Mouse (Mus musculus): Measurements from ENCODE around the gene Agxt. TPM values are rescaled to one million over a fixed set of nuclear protein-coding genes. Genes with fewer than 3 reads are reported as not detected.
A peak's percentile ranks its signal among the peaks of the same experiment; 100 is the strongest.

Gene Agxt
- polyA plus RNA-seq, 1 experiment from 2014 or later, result not detected

DNA sequence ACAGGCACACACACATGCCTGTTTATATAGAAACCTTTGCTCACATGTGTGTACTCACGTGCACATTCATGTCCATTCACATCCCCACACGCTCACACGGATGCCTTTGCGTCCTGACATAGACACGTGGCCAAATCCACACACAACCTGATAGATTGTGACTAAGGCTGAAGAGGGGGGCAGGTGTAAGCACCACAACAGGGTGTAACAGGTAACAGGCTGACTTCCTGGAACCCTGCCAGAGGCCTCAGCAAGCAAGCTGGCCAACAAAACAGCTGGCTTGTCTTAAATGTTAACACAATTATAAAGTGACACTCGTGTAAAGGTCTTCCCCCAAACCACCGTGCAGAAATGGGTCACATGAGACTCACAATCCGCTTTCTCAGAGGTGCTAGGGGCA is 23.9 kb downstream of the Agxt start:
- H3K27ac ChIP-seq, result no peak overlapping the region
- no peak overlapping the region for H3K9ac ChIP-seq
- H3K36me3 ChIP-seq, result no peaks in the 10 kb centered on the region
- no peak overlapping the region for H3K4me2 ChIP-seq
- no peaks in the 10 kb centered on the region for H3K4me1 ChIP-seq (replicated peaks)
- 90% methylated on average over 8 of the region's 8 CpGs for WGBS
- H3K4me3 ChIP-seq, result no peak overlapping the region
- no peaks in the 10 kb centered on the region; the same call in 1 of the 2 replicates for H3K27me3 ChIP-seq
- no peak for ATAC-seq (ENCODE audit: low FRiP score)
- H3K9me3 ChIP-seq, result no peaks in the 10 kb centered on the region

DNA sequence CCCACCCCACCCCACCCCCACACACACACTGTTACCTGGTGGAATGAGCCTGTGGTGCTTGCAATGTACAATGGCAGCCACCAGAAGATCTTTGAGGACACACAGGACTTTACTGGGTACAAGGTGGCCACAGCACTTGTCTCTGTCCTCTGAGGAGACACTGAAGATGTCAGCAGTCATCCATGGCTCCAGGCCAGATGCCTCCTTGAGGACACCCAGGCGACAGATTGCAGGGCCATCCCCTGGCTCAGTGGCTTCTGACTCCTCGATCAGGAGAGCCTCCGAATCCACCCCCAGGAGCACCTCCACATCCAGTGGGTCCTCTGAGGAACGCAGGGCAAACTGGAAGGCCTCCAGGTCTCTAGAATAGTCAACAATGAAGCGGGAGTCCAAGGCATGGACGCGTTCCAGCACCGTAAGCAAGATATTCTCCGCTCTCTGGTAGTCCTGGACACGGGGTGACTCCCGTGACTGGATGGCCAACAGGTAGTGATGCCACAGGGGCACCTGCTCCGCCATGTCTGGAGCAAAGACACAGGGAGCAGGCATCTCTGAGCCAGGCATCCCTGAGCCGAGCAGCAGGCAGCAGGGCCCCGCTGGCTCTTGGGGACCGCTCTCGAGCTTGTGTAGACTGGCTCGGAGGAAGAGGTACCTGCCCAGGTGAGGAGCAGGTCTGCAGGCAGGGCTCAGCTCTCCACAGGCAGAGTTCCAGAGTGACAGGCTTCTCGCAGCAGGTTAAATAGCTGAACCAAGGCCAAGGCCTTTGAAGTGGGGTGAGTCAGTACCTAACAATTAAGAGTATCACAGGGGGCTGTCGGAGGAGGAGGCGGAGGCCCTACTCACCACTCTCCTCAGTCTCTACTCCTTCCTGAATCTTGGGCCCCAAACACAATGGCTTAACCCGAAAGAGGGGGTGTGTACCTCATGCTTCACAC is 24.8 kb downstream of the Agxt start:
- Histone ChIP-seq H3K27me3 (no peaks in the 10 kb centered on the region), H3K36me3 (no peaks in the 10 kb centered on the region), H3K4me1 (replicated peaks) (no peaks in the 10 kb centered on the region), H3K4me2 (no peak overlapping the region), H3K9ac (no peak overlapping the region), H3K4me3 (no peak overlapping the region), H3K27ac (no peak overlapping the region), H3K9me3 (no peaks in the 10 kb centered on the region)
- 86% methylated on average over 21 of the region's 21 CpGs for WGBS
- no peak for ATAC-seq (ENCODE audit: low FRiP score)

DNA sequence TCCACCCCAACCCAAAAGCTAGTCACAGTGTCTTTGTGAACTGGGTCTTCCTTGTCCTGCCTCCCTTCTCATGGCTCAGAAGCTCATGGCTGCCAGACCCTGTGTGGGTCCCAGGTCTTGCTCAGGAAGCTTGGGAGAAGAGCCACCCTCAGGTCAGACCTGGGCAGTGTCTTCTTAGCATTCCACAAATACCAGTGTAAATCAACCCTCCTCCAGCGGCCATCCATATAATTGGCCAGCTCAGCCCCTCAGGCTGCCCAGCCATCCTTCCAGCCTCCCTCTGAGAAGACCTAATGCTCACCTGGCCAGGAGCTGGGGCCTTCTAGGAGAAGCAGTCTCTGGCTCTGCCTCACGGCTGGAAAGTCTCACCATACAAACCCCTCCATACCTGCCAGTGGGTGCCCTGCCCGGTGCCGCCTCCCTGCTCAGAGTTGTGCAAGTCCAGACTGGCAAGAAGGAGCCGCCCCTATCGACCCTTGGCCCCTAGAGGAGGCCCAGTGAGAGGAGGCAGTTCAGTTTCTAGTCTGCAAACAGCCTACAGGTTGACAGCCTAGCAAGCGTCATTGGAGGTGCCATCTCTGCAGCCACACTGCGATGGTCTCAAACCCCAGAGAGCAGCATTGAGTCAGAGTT is 25.6 kb downstream of the Agxt start, which contains the start of gene 2310007B03Rik:
Gene 2310007B03Rik (minus strand): TSS at position 448 of the 633 bp plus-strand sequence.
- H3K4me3 ChIP-seq, result no peak within 1 kb of the TSS
- H3K9me3 ChIP-seq, result no peaks in the 10 kb centered on the region
- H3K9ac ChIP-seq, result no peak within 1 kb of the TSS
- H3K27ac ChIP-seq, result no peak within 1 kb of the TSS
- no peaks in the 10 kb centered on the region for H3K27me3 ChIP-seq
- no peaks in the 10 kb centered on the region for H3K4me1 ChIP-seq (replicated peaks)
- 78% methylated on average over 8 of the region's 8 CpGs for WGBS
- no peak for ATAC-seq (ENCODE audit: low FRiP score)
- no peaks in the 10 kb centered on the region for H3K36me3 ChIP-seq
- no peak within 1 kb of the TSS for H3K4me2 ChIP-seq

DNA sequence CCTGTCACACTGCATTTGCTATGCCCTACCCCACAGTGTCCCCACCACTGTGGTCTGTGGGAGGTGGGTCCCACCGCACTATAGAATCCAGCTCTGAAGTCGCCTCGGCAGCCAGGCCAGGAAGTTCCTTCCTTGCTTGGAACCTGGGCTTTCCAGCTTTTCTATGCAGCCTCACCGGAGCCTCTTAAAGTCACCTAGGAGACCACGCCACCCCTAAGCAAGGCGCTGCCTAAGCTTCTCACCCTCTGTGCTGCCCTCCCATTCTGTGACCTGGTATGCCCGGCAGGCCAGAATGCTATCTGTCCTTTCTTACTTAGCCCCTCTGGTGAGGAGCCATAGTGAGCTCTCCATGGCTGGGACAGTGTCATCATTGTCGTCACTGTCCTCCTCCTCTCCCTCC is 26.3 kb downstream of the Agxt start:
- Histone ChIP-seq H3K9ac (no peak overlapping the region), H3K36me3 (no peaks in the 10 kb centered on the region), H3K27me3 (no peaks in the 10 kb centered on the region), H3K4me1 (replicated peaks) (no peaks in the 10 kb centered on the region), H3K27ac (no peak overlapping the region), H3K4me3 (no peak overlapping the region), H3K9me3 (no peaks in the 10 kb centered on the region), H3K4me2 (no peak overlapping the region)
- ATAC-seq (ENCODE audit: low FRiP score), result no peak
- 72% methylated on average over 8 of the region's 8 CpGs for WGBS

DNA sequence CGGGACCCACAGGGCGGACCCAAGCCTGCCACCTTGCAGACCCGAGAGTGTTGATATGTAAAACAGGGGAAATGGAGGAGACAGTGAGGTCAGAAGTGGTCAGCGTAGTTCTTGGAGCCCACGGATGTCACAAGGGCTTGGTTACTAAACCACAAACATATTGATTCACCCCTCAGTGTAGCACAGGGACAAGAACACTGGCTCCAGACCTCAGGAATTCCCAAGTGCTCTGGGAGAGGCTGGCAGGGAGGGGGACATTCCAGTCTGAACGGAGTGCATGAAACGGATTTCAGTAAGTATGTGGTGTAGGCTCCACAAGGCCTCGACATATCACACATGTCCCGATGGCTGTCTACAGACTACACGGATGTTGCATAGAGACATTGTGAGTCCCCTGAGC is 26.9 kb downstream of the Agxt start:
- Histone ChIP-seq H3K36me3 (no peaks in the 10 kb centered on the region), H3K4me3 (no peak overlapping the region), H3K9ac (no peak overlapping the region), H3K4me1 (replicated peaks) (no peaks in the 10 kb centered on the region), H3K4me2 (no peak overlapping the region), H3K9me3 (no peaks in the 10 kb centered on the region), H3K27ac (no peak overlapping the region), H3K27me3 (no peaks in the 10 kb centered on the region)
- 85% methylated on average over 10 of the region's 10 CpGs for WGBS
- ATAC-seq (ENCODE audit: low FRiP score), result no peak

DNA sequence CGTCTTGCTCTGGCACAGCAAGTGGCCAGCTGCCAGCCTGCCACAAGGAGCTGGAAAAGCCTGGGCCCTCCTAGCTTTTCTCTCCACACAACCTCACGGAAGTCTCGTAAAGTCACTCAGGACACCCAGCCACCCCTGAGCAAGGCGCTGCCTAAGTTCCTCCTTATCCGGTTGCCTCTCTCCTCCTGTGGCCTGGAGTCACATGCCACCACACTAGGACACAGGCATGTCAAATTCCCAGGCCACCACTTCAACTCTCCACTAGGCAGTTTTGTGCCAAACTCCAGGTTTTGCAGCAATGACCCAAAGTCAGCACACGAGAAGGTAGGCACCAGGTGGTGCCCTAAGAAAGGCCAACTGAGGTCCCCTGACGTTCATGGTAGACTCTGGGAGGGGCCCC is 27.5 kb downstream of the Agxt start:
- H3K4me3 ChIP-seq, result no peak overlapping the region
- no peaks in the 10 kb centered on the region for H3K9me3 ChIP-seq
- H3K4me1 ChIP-seq (replicated peaks), result no peaks in the 10 kb centered on the region
- H3K27me3 ChIP-seq, result no peaks in the 10 kb centered on the region
- H3K9ac ChIP-seq, result no peak overlapping the region
- no peak overlapping the region for H3K27ac ChIP-seq
- no peaks in the 10 kb centered on the region for H3K36me3 ChIP-seq
- WGBS, result 84% methylated on average over 7 of the region's 7 CpGs
- no peak overlapping the region for H3K4me2 ChIP-seq
- no peak for ATAC-seq (ENCODE audit: low FRiP score)

DNA sequence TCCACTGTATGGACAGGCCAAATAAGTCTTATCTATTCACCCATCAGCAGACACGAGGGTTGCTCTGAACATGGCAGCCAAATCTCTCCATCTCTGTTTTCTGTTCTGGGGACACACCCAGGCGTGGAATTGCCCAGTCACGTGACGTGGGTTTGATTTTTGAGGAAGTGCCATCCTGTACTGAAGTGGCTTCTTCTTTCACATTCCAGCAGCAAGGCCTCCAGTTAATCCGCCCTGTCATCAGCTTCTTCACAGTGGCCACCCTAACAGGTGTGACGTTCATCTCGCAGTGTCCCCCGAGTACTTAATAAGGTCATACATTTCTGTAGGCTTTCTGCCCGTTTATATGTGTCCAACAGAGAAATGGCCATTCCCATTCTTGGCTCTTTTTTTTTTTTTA is 30.4 kb downstream of the Agxt start:
- Histone ChIP-seq H3K4me3 (no peak overlapping the region), H3K36me3 (no peaks in the 10 kb centered on the region), H3K27ac (no peak overlapping the region), H3K4me1 (replicated peaks) (peaks cover 9% of the 10 kb centered on the region), H3K9ac (no peak overlapping the region), H3K9me3 (no peaks in the 10 kb centered on the region), H3K27me3 (0 out of 2 replicates have a peak, but pooled peaks cover 1% of the 10 kb centered on the region), H3K4me2 (no peak overlapping the region)
- no peak for ATAC-seq (ENCODE audit: low FRiP score)
- 85% methylated on average over 9 of the region's 9 CpGs for WGBS

DNA sequence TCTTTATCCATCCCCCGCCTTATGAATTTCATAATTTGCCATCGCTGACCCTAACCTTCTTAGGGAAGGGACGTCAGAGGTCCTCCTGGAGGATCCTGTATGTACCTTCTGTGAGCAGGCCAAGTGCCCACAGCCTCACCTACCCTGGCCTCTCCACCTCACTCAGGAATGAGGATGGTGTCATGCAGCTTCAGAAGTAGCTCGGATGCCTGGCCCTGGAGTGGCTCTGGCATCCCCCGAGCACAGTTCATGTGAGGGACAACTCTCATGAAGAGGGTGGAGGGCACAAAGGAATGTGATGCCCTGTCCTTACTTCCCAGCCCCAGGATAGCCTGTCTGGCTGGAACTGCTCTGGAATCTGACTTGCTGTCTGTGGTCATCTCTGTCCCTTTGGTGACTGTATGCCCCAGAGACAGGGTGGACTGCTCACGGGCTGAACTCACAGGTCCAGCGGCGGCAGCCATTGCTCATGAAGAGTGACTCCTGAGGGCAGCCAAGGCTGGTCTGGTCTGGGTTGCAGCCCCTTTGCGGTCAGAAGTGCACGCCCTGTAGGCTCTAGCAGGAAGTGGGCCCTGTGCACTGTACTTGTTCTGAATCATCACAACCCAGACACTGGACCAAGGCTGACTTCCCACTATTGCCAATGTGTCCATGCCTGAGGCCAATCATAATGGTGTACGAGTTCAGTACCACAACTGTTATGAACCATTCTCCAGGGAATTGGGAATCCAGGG is 31.5 kb downstream of the Agxt start:
- Histone ChIP-seq H3K36me3 (no peaks in the 10 kb centered on the region), H3K27me3 (0 out of 2 replicates have a peak, but pooled peaks cover 2% of the 10 kb centered on the region), H3K9me3 (no peaks in the 10 kb centered on the region), H3K27ac (no peak overlapping the region), H3K4me2 (no peak overlapping the region), H3K4me3 (no peak overlapping the region), H3K9ac (no peak overlapping the region), H3K4me1 (replicated peaks) (peaks cover 9% of the 10 kb centered on the region)
- ATAC-seq (ENCODE audit: low FRiP score), result no peak
- WGBS, result 86% methylated on average over 11 of the region's 11 CpGs

DNA sequence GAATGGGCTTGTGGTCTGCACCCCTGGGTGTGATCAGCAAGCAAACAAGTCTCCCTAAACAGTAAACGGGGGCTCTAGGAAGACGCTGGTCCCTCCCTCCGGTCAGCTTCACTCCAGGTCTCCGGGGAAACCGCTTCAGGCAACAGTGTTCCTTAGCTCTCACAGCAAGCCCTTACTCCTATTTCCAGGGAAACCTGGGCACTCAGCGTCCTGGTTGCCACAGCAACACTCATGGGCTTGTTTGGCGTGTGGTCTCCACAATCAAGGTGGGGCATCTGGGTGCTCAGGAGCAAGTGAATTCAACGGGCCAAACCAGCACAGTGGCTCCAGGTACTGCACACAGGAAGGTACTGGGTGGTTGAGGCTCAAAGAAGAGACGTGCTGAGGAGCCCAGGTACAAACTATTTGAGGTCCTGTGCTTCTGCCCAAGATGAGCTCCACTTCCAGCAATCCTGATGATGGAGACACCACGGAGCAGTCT is 33.3 kb downstream of the Agxt start, which contains the start of gene Crocc2:
Gene Crocc2 (plus strand): TSS at position 431 of the 481 bp plus-strand sequence.
- Histone ChIP-seq H3K27ac (no peak within 1 kb of the TSS), H3K36me3 (no peaks in the 10 kb centered on the region), H3K4me3 (no peak within 1 kb of the TSS), H3K4me2 (no peak within 1 kb of the TSS), H3K9me3 (no peaks in the 10 kb centered on the region), H3K9ac (no peak within 1 kb of the TSS), H3K27me3 (0 out of 2 replicates have a peak, but pooled peaks cover 3% of the 10 kb centered on the region), H3K4me1 (replicated peaks) (peaks cover 9% of the 10 kb centered on the region)
- 43% methylated on average over 10 of the region's 10 CpGs for WGBS
- no peak for ATAC-seq (ENCODE audit: low FRiP score)

DNA sequence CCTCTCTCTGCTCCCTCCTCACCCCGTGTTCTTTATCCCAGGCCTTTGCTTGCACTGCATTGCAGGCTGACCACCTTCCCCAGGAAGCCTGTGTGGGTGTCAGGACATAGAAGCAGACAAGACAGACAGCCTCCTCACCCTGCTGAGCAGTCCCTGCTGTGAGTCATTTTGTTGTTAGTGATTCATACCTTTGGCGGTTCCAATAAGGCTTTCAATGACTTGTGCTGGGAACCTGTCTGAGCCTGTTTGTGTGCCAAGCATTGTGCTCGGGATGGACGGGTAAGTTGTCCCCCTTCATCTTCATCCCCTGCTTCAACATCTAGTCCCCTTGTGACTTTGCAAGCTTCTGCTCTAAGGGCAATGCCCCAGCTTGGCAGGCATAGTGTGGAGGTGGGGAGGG is 38.6 kb downstream of the Agxt start:
- Histone ChIP-seq H3K36me3 (no peaks in the 10 kb centered on the region), H3K4me1 (replicated peaks) (peaks cover 24% of the 10 kb centered on the region), H3K9ac (no peak overlapping the region), H3K4me3 (no peak overlapping the region), H3K27me3 (peaks cover 23% of the 10 kb centered on the region), H3K9me3 (no peaks in the 10 kb centered on the region), H3K4me2 (no peak overlapping the region), H3K27ac (no peak overlapping the region)
- WGBS, result 66% methylated on average over 4 of the region's 4 CpGs
- ATAC-seq (ENCODE audit: low FRiP score), result no peak

DNA sequence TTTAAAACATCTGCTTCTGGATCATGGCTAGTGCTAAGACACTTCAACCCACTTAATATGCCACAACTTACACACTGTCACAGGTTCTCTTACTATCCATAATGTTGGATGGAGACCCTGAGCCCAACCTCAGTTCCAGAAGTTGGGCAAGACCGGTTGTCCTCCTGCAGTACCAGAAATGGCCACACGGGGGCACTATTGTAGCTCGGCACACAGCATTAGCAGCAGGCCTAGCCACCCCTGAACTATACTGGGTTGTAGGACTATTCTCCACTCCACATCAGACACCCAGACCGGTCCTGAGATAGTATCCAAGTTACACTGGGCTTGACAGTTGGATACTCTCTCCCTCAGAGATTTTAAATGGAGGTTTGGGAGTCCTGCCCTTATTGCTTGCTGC is 39.4 kb downstream of the Agxt start:
- Histone ChIP-seq H3K4me1 (replicated peaks) (peaks cover 21% of the 10 kb centered on the region), H3K4me2 (no peak overlapping the region), H3K36me3 (no peaks in the 10 kb centered on the region), H3K27me3 (peaks cover 23% of the 10 kb centered on the region), H3K27ac (no peak overlapping the region), H3K9ac (no peak overlapping the region), H3K4me3 (no peak overlapping the region), H3K9me3 (no peaks in the 10 kb centered on the region)
- WGBS, result 2% methylated on average over 4 of the region's 4 CpGs
- ATAC-seq (ENCODE audit: low FRiP score), result peak; percentile 74

DNA sequence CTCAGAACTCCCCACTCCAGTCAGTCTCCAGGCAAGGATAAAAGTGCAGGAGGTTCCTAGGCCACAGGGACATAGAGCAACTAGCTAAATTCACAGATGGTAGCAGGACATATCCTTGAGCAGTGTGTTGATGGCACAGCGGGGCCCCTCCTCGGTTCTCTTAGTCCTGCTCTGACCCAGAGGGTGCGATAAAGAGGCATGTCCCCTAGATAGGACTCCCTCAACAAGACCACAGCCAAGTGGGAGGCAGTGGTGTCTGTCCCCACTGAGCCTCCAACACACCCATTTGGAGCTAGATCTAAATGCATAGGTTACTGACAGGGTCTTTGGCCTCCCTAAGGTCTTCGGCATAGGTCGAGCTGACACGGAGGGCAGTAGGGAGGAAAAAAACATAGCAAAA is 40.8 kb downstream of the Agxt start:
- Histone ChIP-seq H3K9ac (no peak overlapping the region), H3K36me3 (no peaks in the 10 kb centered on the region), H3K27ac (no peak overlapping the region), H3K4me3 (peak overlapping the region; percentile 46; the same call in 1 of the 2 replicates), H3K4me2 (peak overlapping the region; percentile 87), H3K9me3 (no peaks in the 10 kb centered on the region), H3K4me1 (replicated peaks) (peaks cover 21% of the 10 kb centered on the region), H3K27me3 (peaks cover 21% of the 10 kb centered on the region)
- 15% methylated on average over 6 of the region's 6 CpGs for WGBS
- ATAC-seq (ENCODE audit: low FRiP score), result no peak
